Mouse (Mus musculus): ENCODE measurements around the gene Chrm3. TPM values are rescaled to one million over a fixed set of nuclear protein-coding genes. Genes with fewer than 3 reads are reported as not detected.

Chrm3 gene
- total RNA-seq, 2 experiments from 2014 or later = 18.0 to 24.8 TPM

GRCm38 (mm10) chr13:10086336-10086735, 274.3 kb downstream of the Chrm3 start:
- intact Hi-C loops (cut with DNase I) = no loop called here
- DNase-seq = peak; percentile 10

DNA sequence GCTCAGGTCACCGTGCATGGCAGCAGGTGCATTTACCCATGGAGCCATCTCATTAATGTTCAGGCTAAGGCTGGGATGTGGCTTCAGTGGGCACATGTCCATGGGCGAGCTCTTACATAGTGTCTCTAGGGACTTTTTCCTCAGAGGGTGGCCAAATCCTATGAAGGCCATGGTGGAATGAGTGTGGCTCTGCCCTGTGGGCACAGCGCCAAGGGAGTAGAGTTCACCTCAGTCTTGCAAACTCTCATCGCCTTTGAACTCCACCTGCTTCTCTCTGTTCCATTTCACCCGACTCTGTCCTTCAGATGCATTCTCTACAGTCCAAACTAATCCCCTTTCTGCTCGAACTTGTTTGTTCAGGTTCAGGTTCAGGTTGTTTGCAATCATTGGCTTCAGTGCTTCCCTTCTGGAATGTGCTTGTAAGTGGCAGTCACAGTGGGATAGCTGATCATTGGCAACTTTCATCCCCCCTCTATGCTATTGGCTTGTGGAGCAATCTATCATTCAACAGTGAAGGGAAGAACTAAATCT, 278.7 kb downstream of the Chrm3 start:
- intact Hi-C loops (cut with DNase I) = no loop called here
- DNase-seq = no peak

- intact Hi-C loops (cut with DNase I) = no loop called here
- DNase-seq = peak; percentile 53
These were observed 289.5 kb downstream of the Chrm3 start for GRCm38 (mm10) chr13:10071165-10071564.

- intact Hi-C loops (cut with DNase I) = no loop called here
- DNase-seq = no peak
These were observed 291.6 kb downstream of the Chrm3 start for GRCm38 (mm10) chr13:10068927-10069580.

GRCm38 (mm10) chr13:10066829-10067618, 293.6 kb downstream of the Chrm3 start:
- DNase-seq = no peak
- intact Hi-C loops (cut with DNase I) = no loop called here

DNA sequence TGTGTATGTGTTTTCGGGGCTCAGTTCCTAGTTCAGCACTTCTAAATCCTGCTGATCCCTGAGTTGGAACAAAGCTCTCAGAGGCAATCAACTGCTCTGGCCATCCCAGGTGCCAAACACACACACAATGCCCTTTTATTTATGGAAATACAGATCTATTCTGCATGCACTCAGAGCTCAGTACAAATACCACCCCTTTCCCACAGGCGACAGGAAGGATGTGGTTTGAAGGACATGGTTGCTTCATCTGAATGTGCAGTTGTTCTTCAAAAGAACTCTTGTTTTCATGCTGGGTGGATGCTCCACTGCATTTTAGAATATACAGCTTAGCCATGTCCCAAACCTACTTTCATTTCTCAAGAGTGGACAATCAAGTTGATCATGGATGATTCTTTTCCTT, 294.9 kb downstream of the Chrm3 start:
- intact Hi-C loops (cut with DNase I) = no loop called here
- DNase-seq = no peak

- intact Hi-C loops (cut with DNase I) = no loop called here
- DNase-seq = peak; percentile 62
These were observed 298.0 kb downstream of the Chrm3 start for GRCm38 (mm10) chr13:10062681-10063080.

DNA sequence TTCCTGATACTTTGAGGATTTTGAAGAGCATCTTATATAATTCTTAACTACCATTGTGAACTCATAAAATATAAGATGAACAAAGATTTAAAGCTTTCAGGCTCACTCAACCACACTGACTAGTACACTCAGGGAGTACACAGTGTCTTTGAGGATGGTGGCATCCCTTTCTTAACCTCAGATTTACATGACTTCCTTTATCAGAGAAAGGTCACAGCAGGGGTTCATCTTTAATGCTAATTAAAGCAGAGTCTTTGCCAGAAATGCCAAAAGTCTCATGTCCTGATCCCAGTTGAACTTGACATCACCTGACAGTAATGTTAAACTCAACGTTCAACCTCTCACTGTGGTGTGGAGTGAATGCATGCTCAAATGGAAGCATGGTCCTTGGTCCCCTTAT, 301.7 kb downstream of the Chrm3 start:
- DNase-seq = no peak
- intact Hi-C loops (cut with DNase I) = no loop called here

- DNase-seq = no peak
- intact Hi-C loops (cut with DNase I) = no loop called here
These were observed 302.9 kb downstream of the Chrm3 start for GRCm38 (mm10) chr13:10057644-10058198.

DNA sequence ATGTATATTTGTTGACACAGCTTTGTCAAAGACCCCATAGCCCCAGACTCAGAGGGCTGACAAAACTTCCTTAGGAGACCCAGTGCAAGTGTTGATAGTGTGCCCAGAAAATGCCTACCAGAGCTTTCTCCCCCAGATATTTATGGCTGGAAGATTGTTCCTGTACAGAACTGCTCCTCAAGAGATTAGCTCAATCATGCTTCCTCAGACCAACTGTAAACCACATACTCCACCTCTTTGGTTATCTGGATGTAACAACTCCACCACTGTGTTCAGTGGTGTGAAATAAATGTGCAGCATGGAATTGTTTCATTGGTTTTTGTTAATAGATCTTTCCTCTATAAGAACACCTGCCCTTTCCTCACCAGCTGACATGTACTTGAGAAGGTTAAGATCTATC, 306.6 kb downstream of the Chrm3 start:
- no peak for DNase-seq
- intact Hi-C loops (cut with DNase I) = no loop called here

DNA sequence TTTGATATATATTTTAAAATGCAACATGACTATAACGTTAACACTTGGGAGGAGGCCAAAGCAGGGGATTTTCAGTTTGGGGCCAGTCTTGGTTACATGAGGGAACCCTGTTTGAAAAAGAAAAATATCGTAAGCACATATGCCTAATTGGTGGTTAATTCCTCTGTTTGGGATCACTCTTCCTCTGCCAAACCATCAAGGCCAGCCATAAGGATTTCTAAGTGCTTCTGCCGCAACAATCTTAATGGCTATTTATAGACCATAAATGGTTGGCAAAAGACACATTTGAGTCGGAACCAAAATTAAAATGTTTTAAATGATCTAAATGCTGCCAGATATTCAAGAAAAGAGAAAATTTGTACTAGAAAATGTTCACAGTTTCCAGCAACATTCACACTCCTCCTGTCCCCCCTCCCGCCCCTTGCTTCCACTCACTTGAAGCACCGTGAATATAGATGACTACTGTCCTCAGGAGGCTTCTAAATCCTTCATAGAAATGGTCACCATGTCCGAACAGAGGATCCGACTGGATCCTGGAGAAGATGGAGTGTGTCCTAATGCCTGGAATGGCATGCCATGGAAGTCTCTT, 307.3 kb downstream of the Chrm3 start:
- intact Hi-C loops (cut with DNase I) = no loop called here
- DNase-seq = no peak

- no peak for DNase-seq
- intact Hi-C loops (cut with DNase I) = no loop called here
These were observed 314.8 kb downstream of the Chrm3 start for GRCm38 (mm10) chr13:10045651-10046350.

DNA sequence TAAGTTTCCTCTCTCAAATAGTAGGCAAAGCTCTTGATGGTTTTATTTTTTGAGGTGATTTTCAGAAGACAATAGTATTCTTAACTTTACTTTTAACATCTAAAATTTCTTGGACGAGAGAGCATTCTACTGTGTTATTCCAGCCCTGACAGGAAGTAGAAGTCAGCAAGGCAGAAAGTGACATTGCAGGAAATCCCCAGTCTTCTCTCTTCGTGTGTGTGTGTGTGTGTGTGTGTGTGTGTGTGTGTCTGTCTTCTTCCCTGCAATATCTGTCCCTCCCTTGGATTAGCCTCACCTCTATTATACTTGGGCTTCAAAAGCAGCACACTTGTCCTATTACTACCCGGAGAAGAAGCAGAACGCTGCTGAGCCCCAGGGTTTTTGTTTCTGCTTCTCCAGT, 316.6 kb downstream of the Chrm3 start:
- intact Hi-C loops (cut with DNase I) = no loop called here
- DNase-seq = no peak

- DNase-seq = no peak
- intact Hi-C loops (cut with DNase I) = no loop called here
These were observed 326.9 kb downstream of the Chrm3 start for GRCm38 (mm10) chr13:10033570-10034399.

DNA sequence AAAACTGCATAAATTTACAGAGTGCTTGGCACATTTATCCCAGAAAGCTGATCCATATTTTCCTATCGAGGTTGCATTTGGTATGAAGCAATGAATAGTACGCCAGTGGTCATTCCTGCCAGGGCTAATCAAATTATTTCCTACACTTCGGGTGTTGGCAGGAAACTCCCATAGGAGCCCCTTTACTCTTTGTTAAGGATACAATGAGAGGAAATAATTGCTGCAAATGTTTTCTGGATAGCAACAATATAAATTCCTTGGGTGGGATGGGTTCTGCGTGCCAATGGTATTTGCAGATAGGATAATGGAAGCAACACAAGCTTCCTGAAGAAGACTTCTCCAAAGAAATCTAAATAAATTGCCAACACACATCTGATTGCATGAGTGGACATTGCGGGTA, 329.1 kb downstream of the Chrm3 start:
- intact Hi-C loops (cut with DNase I) = no loop called here
- DNase-seq = no peak

DNA sequence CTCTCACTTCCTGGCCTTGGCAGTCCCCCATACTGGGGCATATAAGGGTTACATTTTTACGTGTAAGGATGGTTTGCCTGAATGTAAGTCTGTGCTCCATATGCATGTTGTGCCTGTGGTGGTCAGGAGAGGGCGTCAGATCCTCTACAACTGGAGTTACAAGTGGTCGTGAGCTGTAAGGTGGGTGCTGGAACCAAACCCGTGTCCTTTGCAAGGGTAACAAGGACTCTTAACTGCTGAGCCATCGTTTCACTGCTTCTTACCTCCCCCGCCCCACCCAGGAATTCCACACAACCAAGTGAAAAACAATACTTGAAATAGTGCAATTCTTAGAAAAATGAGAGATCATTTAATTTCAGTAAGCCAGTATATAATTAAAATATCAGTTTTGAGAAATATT, 330.7 kb downstream of the Chrm3 start:
- intact Hi-C loops (cut with DNase I) = no loop called here

GRCm38 (mm10) chr13:10025134-10025533, 335.5 kb downstream of the Chrm3 start:
- intact Hi-C loops (cut with DNase I) = no loop called here
- no peak for DNase-seq

More for the DNA sequence above, 330.7 kb downstream of the Chrm3 start:
- DNase-seq = no peak

DNA sequence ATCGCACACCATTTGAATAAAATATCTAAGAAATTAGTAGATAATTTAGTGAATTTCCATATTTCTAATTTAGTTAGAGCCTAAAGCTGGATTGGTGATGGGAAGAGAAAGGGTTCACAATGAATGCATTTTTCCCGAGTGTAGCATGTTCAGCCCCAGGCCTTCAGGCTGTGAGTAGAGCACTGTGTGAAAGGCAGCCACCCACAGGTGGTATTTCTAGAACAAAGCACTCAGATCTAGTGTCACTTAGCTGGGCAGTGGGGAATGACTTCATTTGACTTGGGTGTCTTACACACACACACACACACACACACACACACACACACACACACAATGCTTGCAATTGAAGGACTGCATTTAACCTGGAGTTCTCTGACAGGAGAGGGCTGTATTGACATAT, 337.5 kb downstream of the Chrm3 start:
- intact Hi-C loops (cut with DNase I) = no loop called here
- no peak for DNase-seq

DNA sequence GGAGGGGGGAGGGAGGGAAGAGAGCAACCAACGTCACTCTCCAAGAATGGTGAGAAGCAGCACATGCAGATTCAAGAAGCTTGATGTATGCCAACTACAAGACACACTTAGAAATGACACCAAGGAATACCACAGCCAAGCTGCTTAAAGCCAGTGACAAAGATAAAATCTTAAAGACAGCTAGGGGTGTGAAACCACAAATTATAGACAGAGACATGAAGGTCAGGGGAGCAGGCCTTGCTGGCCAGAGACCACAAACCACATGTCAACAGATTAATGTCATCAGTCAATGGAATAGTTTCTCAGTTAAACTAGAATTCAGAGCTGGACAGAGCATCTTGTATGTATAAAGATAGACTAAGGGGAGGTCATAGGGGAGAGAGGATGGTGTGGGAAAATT, 341.4 kb downstream of the Chrm3 start:
- DNase-seq = no peak
- intact Hi-C loops (cut with DNase I) = no loop called here

- intact Hi-C loops (cut with DNase I) = no loop called here
- peak; percentile 9 for DNase-seq
These were observed 357.7 kb downstream of the Chrm3 start for GRCm38 (mm10) chr13:10002916-10003315.
